Mouse (Mus musculus): ENCODE results near the gene Nlrc5. TPM values are rescaled to one million over a fixed set of nuclear protein-coding genes. Genes with fewer than 3 reads are reported as not detected.

Nlrc5 gene
- total RNA-seq, 2 experiments from 2014 or later = 2.8 TPM

DNA sequence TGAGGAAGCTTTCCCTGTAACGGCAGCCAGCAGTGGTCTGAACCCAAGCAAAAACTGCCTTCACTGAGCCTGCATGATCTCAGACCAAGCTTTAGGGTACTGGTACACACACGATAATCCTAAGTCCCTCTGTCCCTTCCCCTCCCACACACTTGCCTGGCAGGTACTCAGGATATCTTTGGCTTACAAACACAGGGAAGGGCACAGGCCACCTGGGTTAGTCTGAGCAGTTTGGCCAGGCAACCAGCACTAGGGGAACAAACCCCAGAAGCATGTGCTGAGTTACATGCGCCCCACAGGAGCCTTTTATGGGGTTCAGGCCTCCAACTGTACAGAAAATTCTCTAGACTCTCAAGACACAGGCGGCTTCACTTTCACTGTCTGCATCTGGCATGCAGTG lies 95.7 kb downstream of the Nlrc5 start:
- DNase-seq = no peak

DNA sequence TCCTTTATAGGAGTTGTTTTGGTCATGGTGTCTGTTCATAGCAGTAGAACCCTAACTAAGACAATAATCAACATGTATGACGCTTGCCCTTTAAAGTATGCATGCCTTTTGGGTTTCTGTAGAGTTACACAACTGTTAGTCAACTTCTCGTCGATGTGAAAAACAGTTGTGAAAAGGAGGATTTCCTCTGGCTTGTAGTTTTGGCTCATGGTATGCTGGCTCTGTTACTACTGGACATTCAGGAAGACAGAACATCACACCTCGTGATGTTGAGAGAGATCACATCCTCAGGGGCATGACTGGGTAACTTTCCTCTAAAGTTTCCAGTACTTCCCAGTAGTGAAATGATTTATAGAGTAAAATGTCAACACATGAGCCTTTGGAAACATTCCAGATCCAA lies 96.5 kb downstream of the Nlrc5 start:
- DNase-seq = no peak

DNA sequence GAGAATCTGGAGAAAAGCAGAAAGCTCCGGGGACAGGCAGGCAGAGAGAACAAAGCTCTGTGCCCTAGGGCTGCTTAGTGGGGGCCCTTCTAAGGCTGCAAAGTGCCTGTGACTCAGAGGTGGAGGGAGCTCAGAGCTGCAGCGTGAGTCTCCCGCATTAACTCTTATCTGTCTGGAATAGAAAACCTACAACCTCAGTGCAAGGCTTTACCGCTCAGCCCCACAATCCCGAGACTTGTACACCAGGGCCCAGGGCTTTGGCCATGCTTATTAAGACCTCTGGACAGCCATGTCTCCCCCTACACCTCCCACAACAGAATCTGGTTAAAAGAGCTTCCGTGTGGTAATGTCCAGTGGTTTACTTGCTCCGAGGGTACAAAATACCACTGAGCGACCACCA lies 97.8 kb downstream of the Nlrc5 start:
- peak; percentile 41 for DNase-seq

DNA sequence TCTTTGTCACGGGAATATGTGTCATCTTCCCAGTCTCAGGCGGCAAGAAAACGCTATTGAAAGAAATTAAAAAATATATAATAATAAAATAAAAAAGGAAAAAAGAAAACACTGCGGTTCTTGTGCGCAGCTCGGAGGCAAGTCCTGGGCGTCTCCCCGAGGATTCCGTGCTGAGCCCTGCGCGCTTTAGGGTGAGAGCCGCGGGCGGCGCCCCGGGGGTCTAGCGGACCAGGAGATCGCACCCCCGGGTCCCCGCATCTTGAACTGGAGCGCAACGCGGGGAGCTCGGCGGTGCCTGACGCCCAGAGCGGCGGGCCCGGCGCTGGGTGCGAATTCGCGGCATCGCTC lies 98.3 kb downstream of the Nlrc5 start:
- DNase-seq = no peak

DNA sequence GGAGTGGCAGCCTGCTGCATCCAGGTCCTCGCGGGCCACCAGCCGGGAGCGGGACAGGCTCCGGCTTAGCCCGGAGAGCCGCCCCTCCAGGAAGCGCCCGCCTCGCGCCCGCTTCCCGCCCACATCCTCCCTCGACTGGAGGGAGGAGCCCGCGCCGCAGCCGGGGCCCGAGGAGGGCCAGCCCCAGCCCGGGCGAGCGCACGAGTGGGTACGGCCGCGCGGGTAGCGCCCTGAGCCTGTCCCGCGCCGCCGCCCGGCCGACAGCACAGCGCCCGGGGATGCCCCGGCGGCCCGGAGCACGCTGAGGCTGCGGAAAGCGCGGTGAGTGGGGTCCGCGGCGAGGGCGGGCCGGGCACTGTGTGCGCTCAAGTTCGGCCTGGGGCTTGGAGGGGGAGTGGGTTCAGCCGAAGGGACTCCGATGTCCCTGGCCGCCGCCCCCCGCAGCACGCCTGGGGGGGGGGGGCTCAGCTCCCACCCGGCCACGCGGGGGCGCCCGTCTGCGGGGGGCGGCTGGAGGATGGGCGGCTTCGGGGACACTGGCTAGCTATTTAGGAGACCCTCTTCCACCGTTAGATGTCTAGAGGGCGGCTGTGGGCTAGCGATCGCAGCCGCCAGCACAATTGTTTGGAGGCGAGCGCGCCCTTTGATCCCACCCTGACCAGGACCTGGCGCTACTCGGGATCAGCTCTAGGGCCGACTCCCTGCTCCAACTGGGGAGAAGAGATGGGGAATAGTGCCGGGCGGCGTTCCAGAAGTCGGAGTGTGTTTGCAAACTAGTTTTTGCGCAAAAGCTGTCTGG lies 98.9 kb downstream of the Nlrc5 start, which contains the start of gene Cpne2:
Gene Cpne2 (plus strand): TSS at position 118 of the 799 bp plus-strand sequence.
- peak; percentile 85 for DNase-seq

DNA sequence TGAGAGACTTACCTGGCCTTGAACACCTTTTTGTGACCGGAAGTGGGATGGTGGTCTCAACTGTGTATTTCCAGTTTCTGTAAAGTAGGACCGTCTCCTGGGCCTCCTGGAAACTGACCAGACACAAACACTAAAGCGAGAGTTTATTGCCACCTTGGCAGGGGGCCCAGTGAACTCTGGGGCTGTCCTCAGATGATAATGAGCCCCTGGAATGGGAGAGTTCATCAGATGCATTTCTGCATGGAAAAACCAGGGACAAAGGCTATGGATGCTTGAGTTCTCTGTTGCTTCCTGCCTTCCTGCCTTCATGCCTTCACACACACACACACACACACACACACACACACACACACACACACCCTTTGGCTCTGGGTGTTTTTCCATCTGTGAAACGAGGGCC lies 100.5 kb downstream of the Nlrc5 start:
- DNase-seq = peak; percentile 35

DNA sequence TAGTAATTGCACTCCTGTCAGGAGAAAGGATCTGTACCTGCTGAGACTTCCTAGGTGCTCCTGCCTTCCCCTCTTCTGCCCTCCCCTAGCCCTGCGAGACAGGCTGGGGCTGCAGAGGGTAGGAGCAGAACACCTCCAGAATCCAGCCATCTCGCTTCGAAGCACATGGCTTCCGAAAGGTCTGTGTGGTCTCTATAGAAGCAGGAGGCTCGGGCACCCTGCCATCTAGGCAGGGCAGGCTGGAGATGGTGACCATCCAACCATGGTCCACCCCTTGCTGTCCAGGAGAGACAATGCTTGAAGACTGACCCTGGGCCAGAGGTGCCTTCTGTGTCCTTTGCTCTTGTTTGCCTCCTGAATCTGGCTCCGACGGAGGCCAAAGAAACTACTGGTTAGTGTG lies 101.5 kb downstream of the Nlrc5 start:
- DNase-seq = no peak

DNA sequence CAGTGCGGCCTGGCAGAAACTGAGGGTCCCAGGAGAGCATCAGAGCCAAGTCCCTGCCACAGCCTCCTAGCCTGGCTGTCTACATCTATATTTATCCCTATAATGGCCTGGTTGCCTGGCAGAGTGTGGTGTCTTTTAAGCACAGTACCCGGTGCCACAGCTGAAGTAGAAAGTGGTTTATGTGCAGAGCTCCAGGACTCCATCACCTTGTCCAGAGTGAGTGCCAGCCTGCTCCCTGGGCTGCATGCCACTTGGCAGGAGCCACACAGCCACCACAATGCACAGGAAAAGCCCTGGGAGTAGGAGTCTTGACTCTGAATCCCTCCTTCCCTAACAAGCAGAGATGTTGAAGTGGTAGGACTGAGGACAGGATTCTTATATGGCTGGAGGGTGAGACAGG lies 103.3 kb downstream of the Nlrc5 start:
- DNase-seq = no peak

DNA sequence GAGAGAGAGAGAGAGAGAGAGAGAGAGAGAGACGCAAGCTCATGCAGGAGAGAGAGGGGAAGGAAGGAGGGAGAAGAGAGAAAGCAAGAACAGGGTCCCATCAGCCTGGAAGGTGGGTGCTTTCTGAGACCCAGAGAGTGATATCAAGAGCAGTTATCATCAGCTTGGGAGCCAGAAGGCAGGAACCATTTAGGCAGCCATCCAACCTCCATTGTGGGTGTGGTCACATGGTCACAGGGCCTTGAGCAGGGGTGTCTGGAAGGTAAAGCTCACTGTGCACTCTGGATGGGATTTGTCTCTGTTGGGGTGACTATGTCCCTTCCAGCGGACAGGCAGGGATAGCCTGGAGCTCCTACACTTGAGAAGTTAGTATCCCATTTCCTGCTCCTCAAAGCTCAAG lies 105.9 kb downstream of the Nlrc5 start:
- DNase-seq = no peak

DNA sequence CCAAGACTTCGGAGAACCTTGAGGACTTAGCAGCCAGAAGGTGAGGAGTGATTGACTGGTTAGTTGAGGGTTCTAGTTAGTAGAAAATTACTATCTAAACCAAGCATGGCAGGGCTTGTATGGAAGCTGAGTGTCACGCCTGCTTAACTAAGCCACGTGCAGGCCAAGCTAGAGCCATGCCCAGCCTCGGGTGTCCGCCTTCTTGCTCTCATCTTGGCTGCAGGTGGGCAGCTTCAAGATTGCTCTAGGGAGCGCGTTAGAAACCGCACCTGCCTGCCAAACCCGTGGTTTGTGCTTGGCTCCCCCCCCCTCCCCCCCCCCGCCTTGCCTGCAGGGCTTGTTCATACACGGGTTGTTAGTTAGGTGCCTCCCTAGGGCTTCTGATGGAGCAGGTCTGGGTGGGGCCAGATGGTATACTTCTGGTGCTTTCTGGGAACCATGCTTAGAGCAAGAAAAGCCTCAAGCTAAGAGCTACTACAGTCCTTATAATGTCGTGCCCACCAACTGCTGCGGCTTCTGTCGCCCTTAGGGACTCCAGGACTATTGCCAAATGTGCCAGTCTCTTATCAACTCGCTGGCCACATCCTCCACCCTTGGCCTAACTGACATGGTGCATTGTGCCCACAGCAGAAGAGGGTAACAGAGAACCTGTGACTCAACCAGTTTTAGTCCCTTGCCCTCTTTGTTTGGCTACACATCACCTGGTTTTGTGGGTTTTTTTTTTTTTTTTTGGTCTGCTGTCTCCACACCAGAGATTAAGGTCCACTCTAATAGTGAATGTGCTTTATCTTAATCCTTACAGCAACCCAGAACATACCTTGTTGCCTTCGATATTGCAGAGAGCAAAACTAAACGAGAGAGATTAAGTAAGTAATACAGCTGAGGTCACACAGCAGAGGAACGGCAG lies 107.0 kb downstream of the Nlrc5 start:
- no peak for DNase-seq

DNA sequence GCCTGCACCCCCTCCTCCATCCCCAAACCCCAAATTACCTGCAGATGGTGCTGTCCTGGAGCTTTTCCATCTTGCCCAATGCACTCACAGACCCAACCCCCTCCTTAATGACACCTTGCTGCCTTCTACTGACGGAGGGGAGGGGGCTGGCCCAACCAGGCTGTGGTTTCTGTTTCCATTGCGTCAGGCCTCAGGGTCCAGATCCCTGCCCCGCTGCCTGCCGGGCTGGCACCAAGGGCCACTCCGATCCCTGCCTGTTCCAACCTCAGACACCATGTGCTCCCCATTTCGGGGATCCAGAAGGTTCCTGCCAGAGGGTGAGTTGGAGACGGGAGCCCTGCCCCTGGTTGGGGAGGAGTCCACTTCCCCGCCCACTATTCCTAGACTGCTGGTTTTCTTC lies 109.8 kb downstream of the Nlrc5 start:
- no peak for DNase-seq

DNA sequence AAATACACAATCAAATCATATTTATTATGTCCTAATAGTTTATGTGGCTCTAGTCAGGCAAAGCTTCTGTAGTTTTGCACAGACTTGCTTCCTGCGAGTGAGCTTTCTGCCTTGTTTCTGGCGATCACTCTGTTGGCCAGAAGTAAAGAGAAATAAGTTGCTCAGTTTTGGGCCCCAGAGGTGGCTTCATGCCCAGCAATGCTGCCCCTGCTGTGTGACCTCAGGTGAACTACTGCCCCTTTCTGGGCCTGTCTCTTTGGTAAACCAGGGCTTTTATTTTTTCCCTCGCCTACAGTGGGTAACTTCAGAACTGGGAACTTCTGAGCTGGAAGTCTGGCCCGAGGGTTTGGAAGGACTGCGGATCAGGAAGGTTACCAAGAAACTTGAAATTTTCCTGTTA lies 114.9 kb downstream of the Nlrc5 start:
- DNase-seq = no peak

DNA sequence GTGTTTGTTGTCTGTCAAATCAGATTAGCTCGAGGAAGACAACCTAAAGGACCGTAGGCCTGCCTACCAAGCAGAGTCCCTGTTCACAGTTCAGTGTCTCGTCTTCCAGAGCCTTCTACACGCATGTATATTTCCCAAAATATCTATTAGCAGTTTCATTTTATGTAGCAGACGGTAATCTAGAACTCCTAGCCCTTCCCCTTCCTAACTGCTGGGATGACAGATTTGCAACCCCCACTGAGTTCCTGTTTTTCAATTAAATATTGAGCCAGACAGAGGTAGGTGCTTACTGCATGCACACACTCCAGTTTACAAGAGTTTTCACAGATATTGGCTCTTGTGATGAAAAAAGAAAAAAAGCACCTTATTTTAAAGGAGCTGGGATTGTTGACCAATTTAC lies 115.3 kb downstream of the Nlrc5 start:
- DNase-seq = no peak

DNA sequence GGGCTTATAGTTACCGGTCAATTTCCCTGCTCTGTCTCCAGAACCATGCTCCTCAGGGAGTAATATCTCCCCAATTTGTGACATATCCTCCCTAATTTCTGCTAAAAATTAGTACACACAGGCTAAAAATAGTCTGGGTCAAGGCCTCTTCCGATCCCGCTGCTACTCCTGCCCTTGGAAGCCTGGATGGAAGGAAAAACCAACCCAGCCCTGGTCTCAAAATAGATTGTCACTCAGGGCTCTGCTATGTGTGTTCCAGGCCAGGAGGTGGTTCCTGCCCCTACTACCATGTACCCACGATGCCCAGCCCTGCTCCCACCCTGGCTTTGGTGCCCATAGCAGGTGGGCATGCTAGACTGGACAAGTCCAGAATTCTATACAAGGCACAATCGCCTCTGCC lies 115.8 kb downstream of the Nlrc5 start:
- no peak for DNase-seq

DNA sequence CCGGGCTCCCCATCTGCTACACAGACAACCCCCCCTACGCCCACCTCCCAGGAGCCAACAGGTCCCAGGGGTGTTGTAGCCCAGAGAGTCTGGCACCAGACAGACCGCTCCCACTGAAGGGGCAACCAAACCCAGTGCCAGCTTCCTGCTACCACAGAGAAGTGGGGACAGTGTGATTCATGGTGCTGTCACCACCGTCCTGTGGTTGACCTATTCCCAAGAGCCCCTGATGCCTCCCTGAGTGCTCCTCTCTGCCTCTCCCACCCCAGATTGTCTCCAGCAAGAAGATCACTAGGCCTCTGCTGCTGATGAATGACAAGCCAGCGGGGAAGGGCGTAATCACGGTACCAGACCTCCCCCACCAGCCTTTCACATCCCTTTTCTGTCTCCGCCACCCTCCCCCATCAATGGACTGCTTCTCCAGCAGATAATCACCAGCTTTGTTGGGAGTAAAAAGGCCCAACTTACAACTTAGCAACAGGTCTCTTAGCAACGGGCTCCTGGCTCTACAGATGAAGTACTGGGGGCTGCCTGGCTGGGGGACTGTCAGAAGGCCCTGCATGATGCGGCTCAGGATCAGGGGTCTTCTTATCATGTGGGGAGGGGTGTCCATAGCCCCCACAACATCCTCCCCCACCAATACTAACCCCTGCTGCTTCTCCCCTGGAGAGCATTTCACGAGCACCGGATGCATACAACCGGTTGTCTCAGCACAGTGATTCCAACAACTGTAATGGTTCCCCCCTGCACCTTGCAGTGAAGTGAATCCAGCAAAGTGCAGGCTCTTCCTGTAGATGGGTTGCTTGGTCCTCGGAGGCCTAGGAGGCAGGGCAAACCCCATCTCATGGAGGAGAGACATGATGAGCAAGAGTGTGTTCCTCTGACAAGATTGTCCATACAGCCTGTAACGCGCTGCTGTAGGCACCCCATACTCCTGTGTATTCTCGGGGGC lies 117.6 kb downstream of the Nlrc5 start:
- no peak for DNase-seq

DNA sequence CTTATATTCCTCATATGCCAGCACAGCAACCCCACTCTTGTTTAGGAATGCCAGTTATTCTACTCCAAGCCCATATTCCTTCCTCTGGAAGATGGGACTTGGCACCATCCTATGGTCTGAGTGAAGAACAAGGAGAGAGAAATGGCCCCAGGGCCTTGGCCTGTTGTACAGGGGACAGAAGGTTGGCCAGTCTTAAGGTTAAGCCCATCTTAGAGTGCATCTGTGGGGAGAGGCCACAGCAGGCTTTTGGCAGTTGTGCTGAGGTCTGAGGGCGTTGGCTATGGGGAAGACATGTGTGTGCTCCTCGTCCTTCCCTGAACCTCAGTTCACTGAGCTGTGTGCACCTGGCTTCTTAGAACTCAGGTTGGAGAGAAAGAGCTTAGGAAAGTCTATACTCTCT lies 118.5 kb downstream of the Nlrc5 start:
- no peak for DNase-seq

DNA sequence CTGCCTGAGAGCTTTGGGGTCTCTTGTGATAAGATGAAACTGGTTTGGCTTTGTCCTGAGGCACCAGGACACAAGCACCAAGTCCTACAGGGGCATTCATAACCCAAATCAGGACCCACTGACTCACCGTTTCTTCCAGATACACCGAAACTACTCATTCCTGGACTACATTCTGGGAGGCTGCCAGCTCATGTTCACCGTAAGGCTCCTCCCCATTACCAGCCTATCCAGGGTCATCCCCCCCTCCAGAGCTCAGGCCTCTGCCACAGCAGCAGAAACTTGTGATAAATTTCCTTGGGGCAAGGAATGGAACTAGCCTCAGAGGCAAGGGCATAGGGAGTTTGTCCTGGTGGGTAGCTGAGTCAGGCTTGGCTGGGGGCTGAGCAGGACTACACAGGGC lies 123.1 kb downstream of the Nlrc5 start:
- DNase-seq = peak; percentile 64

DNA sequence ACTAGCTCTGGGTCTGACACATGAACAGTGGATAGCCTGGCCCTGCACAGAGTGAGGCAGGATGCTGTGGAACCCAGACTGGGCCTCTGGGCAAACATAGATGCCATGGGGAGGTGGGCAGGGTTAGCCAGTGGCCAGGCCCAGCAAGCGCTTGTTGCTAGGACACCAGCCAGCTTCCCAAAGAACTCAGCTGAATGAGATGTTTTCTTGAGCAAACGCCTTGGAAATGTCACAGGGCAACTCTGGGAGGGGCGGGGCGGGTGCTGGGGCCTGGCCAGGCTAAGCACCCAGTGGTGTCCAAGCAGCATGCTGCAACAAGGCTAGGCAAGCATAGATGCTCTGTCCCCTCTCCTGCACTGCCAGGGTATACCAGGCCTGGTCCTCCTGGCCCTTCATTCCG lies 127.1 kb downstream of the Nlrc5 start:
- no peak for DNase-seq

DNA sequence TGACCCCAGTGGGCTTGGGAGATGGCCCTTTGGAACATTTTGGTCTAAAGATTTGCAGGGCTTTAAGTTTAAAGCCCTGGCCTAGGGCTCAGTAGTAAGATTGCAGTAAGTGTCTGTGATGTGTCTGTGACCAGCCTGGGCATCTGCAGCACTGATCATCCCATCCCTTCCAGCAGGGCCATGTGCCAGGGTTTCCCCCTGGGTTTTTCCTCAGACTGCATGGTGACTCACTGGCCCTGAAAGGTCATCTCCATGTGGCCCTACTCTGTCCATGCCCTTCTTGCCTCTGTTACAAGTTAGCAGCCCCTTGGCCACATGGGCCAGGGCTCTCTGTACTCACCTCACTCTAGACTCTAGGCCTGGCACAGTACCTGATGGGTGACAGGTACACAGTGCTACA lies 130.3 kb downstream of the Nlrc5 start:
- DNase-seq = peak; percentile 43

DNA sequence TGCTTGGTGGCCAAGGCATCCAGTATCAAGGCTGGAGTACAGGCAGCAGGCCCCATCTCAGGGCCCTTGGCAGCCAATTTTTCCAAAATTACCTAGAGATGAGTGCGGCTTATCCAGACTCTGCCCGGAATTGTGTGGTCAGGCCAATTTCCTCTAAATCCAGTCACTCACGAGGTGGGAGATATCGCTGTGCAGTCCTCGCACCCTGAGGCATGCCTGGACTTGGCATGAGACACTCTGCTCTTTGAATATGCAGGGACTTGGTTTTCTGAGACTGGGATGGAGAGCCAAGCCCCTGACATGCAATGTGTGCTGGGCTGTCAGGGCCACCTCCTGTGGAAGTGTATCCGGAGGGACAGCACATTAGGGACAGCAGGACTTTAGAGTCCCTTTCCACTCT lies 131.9 kb downstream of the Nlrc5 start:
- no peak for DNase-seq

DNA sequence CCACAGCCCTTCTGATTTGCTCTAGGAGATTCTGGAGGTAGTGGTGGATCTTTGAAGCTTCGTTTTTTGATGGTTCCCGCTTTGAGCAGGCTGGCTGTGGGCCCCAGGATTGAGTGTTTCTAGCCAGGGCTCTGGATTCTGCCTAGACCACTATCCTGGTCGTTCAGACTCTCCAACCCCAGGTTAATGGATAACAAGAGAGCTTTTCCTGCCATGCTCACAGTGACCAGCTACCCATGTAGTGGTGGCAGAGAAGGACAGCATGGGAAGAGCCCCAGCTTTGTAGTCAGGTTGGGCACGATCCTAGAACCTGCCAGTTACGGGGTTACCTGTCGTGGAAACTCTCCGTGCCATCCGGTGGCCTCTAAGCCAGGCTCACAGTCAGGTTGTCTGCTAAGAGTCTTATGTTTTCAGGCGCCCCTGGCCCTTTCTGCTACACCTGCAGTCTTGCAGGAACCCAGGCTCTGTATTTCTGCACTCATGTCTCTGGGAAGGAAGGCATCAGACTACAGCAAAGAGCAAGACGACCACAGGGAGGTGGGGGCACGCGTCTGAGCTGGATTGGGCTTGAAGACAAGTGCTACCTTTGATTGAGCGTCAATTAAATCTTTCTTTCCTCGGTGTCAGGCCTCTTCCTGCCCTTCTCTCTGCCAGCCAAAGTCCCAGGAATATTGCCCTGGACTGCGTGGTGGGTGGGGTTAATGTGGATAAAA lies 132.4 kb downstream of the Nlrc5 start:
- DNase-seq = no peak

All from adrenal gland, postnatal 10 days (tissue).